Comparison of ENCODE assay signal across 9 mouse cellular contexts in genomic region chr1:120606641-120607575, GRCm38 (mm10). TPM values are rescaled to one million over a fixed set of nuclear protein-coding genes. Genes with fewer than 3 reads are reported as not detected.
DNase-seq lines count a peak whose midpoint lies in the region; ATAC-seq lines count a peak whose summit lies in the region.
"Had no signal": no experiment of that assay in that cellular context is flagged by ENCODE, and none has a peak within 500 bp of the region (broad histone marks: within the 10 kb centered on the region; RNA-seq: fewer than 3 reads in every experiment).

No protein-coding gene starts in this region.

- no peaks in the 10 kb centered on the region for H3K9me3 ChIP-seq in hindbrain, embryonic 11.5 days (ENCODE audit: control insufficient read depth, low read length)
- no peaks in the 10 kb centered on the region for H3K9me3 ChIP-seq in midbrain, embryonic 11.5 days (ENCODE audit: control insufficient read depth, low read length)

- peak overlapping the region; percentile 30 for H3K4me2 ChIP-seq in hindbrain, embryonic 11.5 days (replicated peaks; ENCODE audit: low read depth, low read length)
- peak overlapping the region; percentile 82 for H3K4me2 ChIP-seq in midbrain, embryonic 11.5 days

- peak; percentile 37; the same call in 1 of the 2 replicates for ATAC-seq in hindbrain, embryonic 11.5 days (ENCODE audit: low FRiP score)
- 0 out of 2 replicates have a peak, but pooled peaks have one; percentile 9 for ATAC-seq in midbrain, embryonic 11.5 days (ENCODE audit: low FRiP score)

- intact Hi-C loops in left cerebral cortex, postnatal 14 days (cut with DNase I), result no loop called here
- intact Hi-C loops in left cerebral cortex, postnatal 10 days (cut with DNase I), result no loop called here

- no peaks in the 10 kb centered on the region for H3K36me3 ChIP-seq in hindbrain, embryonic 11.5 days (ENCODE audit: control insufficient read depth, insufficient read depth, low read length)
- H3K36me3 ChIP-seq in midbrain, embryonic 11.5 days (ENCODE audit: control insufficient read depth, insufficient read depth, low read length), result no peaks in the 10 kb centered on the region

- DNase-seq in kidney, adult 18-20 months, result peak; percentile 40
- DNase-seq in kidney, adult 9 months, result no peak
- peak; percentile 70 for DNase-seq in embryo, embryonic 10.5 days (ENCODE audit: low spot score)
- DNase-seq in hindbrain, embryonic 11.5 days (ENCODE audit: low spot score), result peak; percentile 74
- DNase-seq in midbrain, embryonic 11.5 days (ENCODE audit: low spot score, missing footprints), result peak; percentile 98
- DNase-seq in left cerebral cortex, postnatal 14 days (ENCODE audit: low spot score in 2 of 2), result no peak
- no peak for DNase-seq in layer of hippocampus, postnatal 36 days
- no peak for DNase-seq in left cerebral cortex, postnatal 10 days (ENCODE audit: extremely low spot score in 1 of 2, low spot score in 2 of 2)

- H3K4me3 ChIP-seq in hindbrain, embryonic 11.5 days (ENCODE audit: low read depth, low read length), result peak overlapping the region; percentile 44
- H3K4me3 ChIP-seq in midbrain, embryonic 11.5 days (ENCODE audit: low read depth, low read length), result peak overlapping the region; percentile 57

- no peak overlapping the region for H3K27ac ChIP-seq in hindbrain, embryonic 11.5 days (ENCODE audit: low read depth, low read length)
- H3K27ac ChIP-seq in midbrain, embryonic 11.5 days (ENCODE audit: low read depth, low read length), result peak overlapping the region; percentile 68

- under 1% methylated on average over 51 of the region's 52 CpGs for WGBS in hindbrain, embryonic 11.5 days
- WGBS in midbrain, embryonic 11.5 days, result under 1% methylated on average over 52 of the region's 52 CpGs

- no peaks in the 10 kb centered on the region; the same call in 1 of the 2 replicates for H3K4me1 ChIP-seq in hindbrain, embryonic 11.5 days (replicated peaks; ENCODE audit: control insufficient read depth, insufficient read depth, low read length)
- peaks cover 11% of the 10 kb centered on the region for H3K4me1 ChIP-seq in midbrain, embryonic 11.5 days (ENCODE audit: control insufficient read depth, insufficient read depth, low read length)

- H3K9ac ChIP-seq in hindbrain, embryonic 11.5 days (ENCODE audit: low read depth, low read length), result peak overlapping the region; percentile 36
- H3K9ac ChIP-seq in midbrain, embryonic 11.5 days (ENCODE audit: low read length), result peak overlapping the region; percentile 80

- peaks cover 79% of the 10 kb centered on the region for H3K27me3 ChIP-seq in hindbrain, embryonic 11.5 days (ENCODE audit: control insufficient read depth, insufficient read depth, low read length)
- peaks cover 78% of the 10 kb centered on the region for H3K27me3 ChIP-seq in midbrain, embryonic 11.5 days (ENCODE audit: control insufficient read depth, insufficient read depth, low read length)

RNA-seq across cellular contexts. Expression of gene En1, which starts 4.7 kb away (rescaled TPM):
- 5.2 and 6.9 TPM in 2 replicates for polyA plus RNA-seq in hindbrain, embryonic 11.5 days (2014; fragmentation: Nextera tagmentation; extraction: Ambion mirVana)
- 6.5 and 8.2 TPM in 2 replicates for polyA plus RNA-seq in midbrain, embryonic 11.5 days (2014; fragmentation: Nextera tagmentation; extraction: Ambion mirVana)
- not detected for total RNA-seq in left cerebral cortex, postnatal 14 days (2021)
- total RNA-seq in layer of hippocampus, postnatal 36 days (2021), result not detected
- not detected for total RNA-seq in left cerebral cortex, postnatal 10 days (2021)
- total RNA-seq: layer of hippocampus, adult 18-20 months had no signal

Comparison
In these comparisons a context has a peak if more than half of its experiments do, and no peak if none do; other contexts are left out.
1. DNase-seq: peak in kidney, adult 18-20 months (single experiment), embryo, embryonic 10.5 days (single experiment), hindbrain, embryonic 11.5 days (single experiment) and midbrain, embryonic 11.5 days (single experiment); none in kidney, adult 9 months (single experiment), left cerebral cortex, postnatal 14 days (0 of 2), layer of hippocampus, postnatal 36 days (0 of 2) and left cerebral cortex, postnatal 10 days (0 of 2).